ENCODE assay signal across 12 mouse cellular contexts in the genomic region with DNA sequence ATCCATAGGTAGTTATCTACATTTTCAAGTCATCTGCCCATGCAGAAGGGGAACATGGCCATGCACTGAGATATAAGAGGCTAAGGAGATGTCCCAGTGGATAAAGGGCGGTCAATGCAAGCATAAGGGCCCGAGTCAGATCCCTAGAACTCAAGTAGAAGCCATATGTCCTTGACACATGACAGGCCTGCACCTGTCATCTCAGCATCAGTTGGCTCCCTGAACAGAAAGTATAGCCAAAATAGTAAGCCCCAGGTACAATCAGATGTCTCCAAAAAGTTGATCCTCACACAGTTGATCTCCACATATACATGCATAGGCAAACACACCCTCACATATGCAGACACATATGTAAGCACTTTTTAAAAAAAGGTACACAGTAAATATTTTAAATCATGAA.
"Had no signal": no experiment of that assay in that cellular context is flagged by ENCODE, and none has a peak within 500 bp of the region (broad histone marks: within the 10 kb centered on the region; RNA-seq: fewer than 3 reads in every experiment).

No protein-coding gene starts in this region.

- DNase-seq: cerebellum, adult 9-11 months; cerebellum, postnatal 36 days; embryo, embryonic 11 days; forebrain, postnatal 0 days; gastrocnemius, adult 2 months; gastrocnemius, postnatal 10 days; gastrocnemius, postnatal 14 days; gastrocnemius, postnatal 25 days; gastrocnemius, postnatal 36 days; heart, adult 11 months; heart, adult 18-20 months; heart, adult 2 months had no signal
